Mouse (Mus musculus): ENCODE data around the gene Ak8.

- no peak for TF ChIP-seq FLI1 (IDR thresholded peaks at IDR 0.05; ENCODE audit: low read length)
- no peak for TF ChIP-seq GATA1 (IDR thresholded peaks at IDR 0.05; ENCODE audit: borderline replicate concordance, low read length)
Observed at GRCm38 (mm10) chr2:28713036-28713435, 13.1 kb downstream of the Ak8 start.

All from megakaryocyte, embryonic 14.5 days (primary cell).